Mouse (Mus musculus): ENCODE measurements at regions not wholly inside any gene's neighbourhood (a gene's known extent, or its start where the extent isn't known, plus 50 kb on each side); places are given as distances from the start of the nearest gene placed in this dataset.

GRCm38 (mm10) chr14:105779760-105780159 lies 116.9 kb downstream of the Spry2 start:
- DNase-seq (ENCODE audit: low spot score): no peak

GRCm38 (mm10) chr14:105779349-105779748 lies 117.3 kb downstream of the Spry2 start:
- DNase-seq (ENCODE audit: low spot score): no peak

- no peak for DNase-seq (ENCODE audit: low spot score)
These were observed 122.9 kb downstream of the Spry2 start for GRCm38 (mm10) chr14:105773674-105774073.

GRCm38 (mm10) chr14:105767100-105767499 lies 129.5 kb downstream of the Spry2 start:
- no peak for DNase-seq (ENCODE audit: low spot score)

- DNase-seq (ENCODE audit: low spot score): no peak
These were observed 143.9 kb downstream of the Spry2 start for GRCm38 (mm10) chr14:105752509-105753375.

- no peak for DNase-seq (ENCODE audit: low spot score)
These were observed 144.9 kb downstream of the Spry2 start for GRCm38 (mm10) chr14:105751762-105752161.

- no peak for DNase-seq (ENCODE audit: low spot score)
These were observed 152.0 kb downstream of the Spry2 start for GRCm38 (mm10) chr14:105744578-105744977.

- no peak for DNase-seq (ENCODE audit: low spot score)
These were observed 152.5 kb downstream of the Spry2 start for GRCm38 (mm10) chr14:105744125-105744524.

GRCm38 (mm10) chr14:105740889-105741288 lies 155.7 kb downstream of the Spry2 start:
- DNase-seq (ENCODE audit: low spot score): peak; percentile 53

GRCm38 (mm10) chr14:105738568-105738967 lies 158.1 kb downstream of the Spry2 start:
- no peak for DNase-seq (ENCODE audit: low spot score)

GRCm38 (mm10) chr14:105736352-105736751 lies 160.3 kb downstream of the Spry2 start:
- no peak for DNase-seq (ENCODE audit: low spot score)

GRCm38 (mm10) chr14:105734291-105734690 lies 162.3 kb downstream of the Spry2 start:
- DNase-seq (ENCODE audit: low spot score): no peak

GRCm38 (mm10) chr14:105733013-105733728 lies 163.4 kb downstream of the Spry2 start:
- peak; percentile 48 for DNase-seq (ENCODE audit: low spot score)

- DNase-seq (ENCODE audit: low spot score): peak; percentile 66
These were observed 164.2 kb downstream of the Spry2 start for GRCm38 (mm10) chr14:105732221-105733012.

GRCm38 (mm10) chr14:105730786-105731185 lies 165.8 kb downstream of the Spry2 start:
- DNase-seq (ENCODE audit: low spot score): no peak

- no peak for DNase-seq (ENCODE audit: low spot score)
These were observed 167.8 kb downstream of the Spry2 start for GRCm38 (mm10) chr14:105728841-105729240.

GRCm38 (mm10) chr14:105725741-105726140 lies 170.9 kb downstream of the Spry2 start:
- no peak for DNase-seq (ENCODE audit: low spot score)

GRCm38 (mm10) chr14:105722923-105723322 lies 173.7 kb downstream of the Spry2 start:
- no peak for DNase-seq (ENCODE audit: low spot score)

GRCm38 (mm10) chr14:105721576-105721975 lies 175.0 kb downstream of the Spry2 start:
- DNase-seq (ENCODE audit: low spot score): no peak

- DNase-seq (ENCODE audit: low spot score): no peak
These were observed 175.7 kb downstream of the Spry2 start for GRCm38 (mm10) chr14:105720816-105721510.

- no peak for DNase-seq (ENCODE audit: low spot score)
These were observed 177.8 kb downstream of the Spry2 start for GRCm38 (mm10) chr14:105718676-105719441.
